Mouse (Mus musculus): ENCODE measurements around the gene Pigu. TPM values are rescaled to one million over a fixed set of nuclear protein-coding genes. Genes with fewer than 3 reads are reported as not detected.

Gene Pigu
- polyA plus RNA-seq, 1 experiment, result 26.2 TPM

DNA sequence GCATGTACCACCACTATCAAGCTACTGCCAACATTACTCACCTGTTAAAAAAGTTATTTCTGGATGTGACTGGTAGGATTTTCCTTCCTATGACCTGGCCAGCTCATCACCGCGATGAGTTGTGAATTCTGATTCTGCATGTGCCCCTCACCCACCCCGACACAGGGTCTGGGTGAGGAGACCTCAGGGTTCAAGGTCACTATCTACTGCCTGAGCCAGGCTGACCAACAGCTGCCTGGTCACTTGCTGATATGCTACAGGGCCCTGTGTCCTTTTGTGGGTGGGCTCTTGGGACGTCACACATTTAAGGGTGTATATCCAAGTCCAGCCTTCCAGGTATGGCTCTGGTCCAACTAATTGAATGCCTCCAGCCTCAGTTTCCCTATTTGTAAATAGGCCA, 78.1 kb downstream of the Pigu start:
- no peak overlapping the region for H3K4me3 ChIP-seq (ENCODE audit: low read depth, low read length)
- no peaks in the 10 kb centered on the region; the same call in 1 of the 2 replicates for H3K4me1 ChIP-seq (ENCODE audit: control insufficient read depth, insufficient read depth, insufficient read length, low read length)
- 0 out of 2 replicates have a peak, but pooled peaks cover 2% of the 10 kb centered on the region for H3K36me3 ChIP-seq (ENCODE audit: control insufficient read depth, insufficient read depth, low read length)
- H3K27me3 ChIP-seq (ENCODE audit: control insufficient read depth, insufficient read depth, low read length), result no peaks in the 10 kb centered on the region
- TF ChIP-seq CTCF (IDR thresholded peaks at IDR 0.05; ENCODE audit: extremely low read depth, insufficient read length, insufficient replicate concordance, low read depth, low read length) (no peak), POLR2A (IDR thresholded peaks at IDR 0.05; ENCODE audit: low read depth, low read length) (no peak)
- H3K27ac ChIP-seq (ENCODE audit: insufficient read depth, low read depth, low read length), result no peak overlapping the region
- WGBS, result 91% methylated on average over 4 of the region's 4 CpGs

DNA sequence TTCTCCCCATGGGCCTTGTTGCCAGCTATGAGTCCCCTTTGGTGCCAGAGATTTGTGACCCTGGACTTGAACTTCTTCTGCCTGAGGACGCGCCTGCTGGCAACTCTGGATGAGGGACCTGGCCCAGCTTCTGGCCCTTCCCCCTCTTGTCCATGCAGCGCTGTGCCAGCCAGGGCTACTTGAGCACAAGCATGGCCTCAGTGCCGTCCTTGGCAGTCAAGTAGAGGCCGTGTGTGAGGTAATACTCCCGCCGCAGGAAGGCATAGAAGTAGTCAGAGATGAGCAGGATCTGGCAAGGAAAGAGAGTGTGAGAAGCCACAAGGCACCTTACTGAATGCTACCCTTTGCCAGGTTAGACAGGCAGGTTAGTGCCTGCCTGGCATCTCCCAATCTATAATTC, 78.9 kb downstream of the Pigu start:
- Histone ChIP-seq H3K27me3 (ENCODE audit: control insufficient read depth, insufficient read depth, low read length) (no peaks in the 10 kb centered on the region), H3K4me3 (ENCODE audit: low read depth, low read length) (no peak overlapping the region), H3K36me3 (ENCODE audit: control insufficient read depth, insufficient read depth, low read length) (0 out of 2 replicates have a peak, but pooled peaks cover 2% of the 10 kb centered on the region), H3K4me1 (ENCODE audit: control insufficient read depth, insufficient read depth, insufficient read length, low read length) (no peaks in the 10 kb centered on the region; the same call in 1 of the 2 replicates), H3K27ac (ENCODE audit: insufficient read depth, low read depth, low read length) (no peak overlapping the region)
- no peak for TF ChIP-seq POLR2A (IDR thresholded peaks at IDR 0.05; ENCODE audit: low read depth, low read length)
- TF ChIP-seq CTCF (IDR thresholded peaks at IDR 0.05; ENCODE audit: extremely low read depth, insufficient read length, insufficient replicate concordance, low read depth, low read length), result no peak
- WGBS, result 84% methylated on average over 7 of the region's 7 CpGs

DNA sequence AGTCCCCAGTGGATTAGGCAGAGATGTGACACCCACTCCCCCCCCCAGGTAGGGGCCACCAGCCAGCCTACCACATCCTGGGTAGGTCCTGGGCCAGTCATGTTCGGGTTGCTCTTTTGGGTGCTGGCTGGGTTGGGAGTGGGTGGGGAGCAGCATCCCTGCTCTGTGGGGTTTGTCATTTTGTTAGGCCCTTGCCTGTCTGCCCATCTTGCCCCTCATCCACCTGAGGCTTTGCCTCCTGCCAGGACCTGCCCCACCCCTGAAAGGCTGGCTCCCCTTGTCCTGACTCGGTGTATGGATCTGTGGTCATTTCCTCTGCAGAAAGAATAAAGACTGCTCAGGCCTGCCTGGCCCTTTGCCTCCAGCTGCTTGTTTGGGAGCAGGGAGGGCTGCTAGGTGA, 79.5 kb downstream of the Pigu start:
- WGBS, result 86% methylated on average over 2 of the region's 2 CpGs
- H3K36me3 ChIP-seq (ENCODE audit: control insufficient read depth, insufficient read depth, low read length), result 0 out of 2 replicates have a peak, but pooled peaks cover 2% of the 10 kb centered on the region
- no peaks in the 10 kb centered on the region; the same call in 1 of the 2 replicates for H3K4me1 ChIP-seq (ENCODE audit: control insufficient read depth, insufficient read depth, insufficient read length, low read length)
- TF ChIP-seq CTCF (IDR thresholded peaks at IDR 0.05; ENCODE audit: extremely low read depth, insufficient read length, insufficient replicate concordance, low read depth, low read length) (no peak), POLR2A (IDR thresholded peaks at IDR 0.05; ENCODE audit: low read depth, low read length) (no peak)
- H3K27me3 ChIP-seq (ENCODE audit: control insufficient read depth, insufficient read depth, low read length), result no peaks in the 10 kb centered on the region
- no peak overlapping the region for H3K4me3 ChIP-seq (ENCODE audit: low read depth, low read length)
- H3K27ac ChIP-seq (ENCODE audit: insufficient read depth, low read depth, low read length), result no peak overlapping the region

DNA sequence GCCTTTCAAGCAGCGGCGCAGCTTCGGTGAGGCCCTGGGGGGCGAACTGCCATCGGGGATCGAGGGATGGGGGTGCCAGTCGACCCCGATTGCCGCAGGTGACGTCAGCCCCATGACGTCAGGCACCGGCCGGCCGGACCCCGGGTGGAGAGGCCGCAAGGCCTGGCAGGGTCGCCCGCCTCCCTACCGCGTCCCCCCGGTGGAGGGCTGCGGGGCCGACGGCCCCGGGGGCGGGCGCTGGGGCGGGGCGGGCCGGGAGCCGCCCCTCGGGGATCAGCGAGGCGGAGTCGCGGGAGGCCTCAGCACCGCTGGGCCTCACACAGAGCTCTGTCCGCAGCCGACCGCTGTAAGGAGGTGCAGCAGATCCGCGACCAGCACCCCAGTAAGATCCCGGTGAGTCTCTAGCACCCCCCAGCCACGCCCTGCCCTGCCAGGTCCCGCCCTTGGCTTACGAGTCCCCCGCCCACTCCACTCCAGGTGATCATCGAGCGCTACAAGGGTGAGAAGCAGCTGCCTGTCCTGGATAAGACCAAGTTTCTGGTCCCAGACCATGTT, 80.5 kb downstream of the Pigu start:
- 0 out of 2 replicates have a peak, but pooled peaks cover under 1% of the 10 kb centered on the region for H3K36me3 ChIP-seq (ENCODE audit: control insufficient read depth, insufficient read depth, low read length)
- H3K4me3 ChIP-seq (ENCODE audit: low read depth, low read length), result peak overlapping the region; percentile 87
- TF ChIP-seq CTCF (IDR thresholded peaks at IDR 0.05; ENCODE audit: extremely low read depth, insufficient read length, insufficient replicate concordance, low read depth, low read length) (no peak), POLR2A (IDR thresholded peaks at IDR 0.05; ENCODE audit: low read depth, low read length) (no peak)
- peak overlapping the region; percentile 34 for H3K27ac ChIP-seq (ENCODE audit: insufficient read depth, low read depth, low read length)
- WGBS, result 1% methylated on average over 42 of the region's 49 CpGs
- no peaks in the 10 kb centered on the region; the same call in 1 of the 2 replicates for H3K4me1 ChIP-seq (ENCODE audit: control insufficient read depth, insufficient read depth, insufficient read length, low read length)
- no peaks in the 10 kb centered on the region for H3K27me3 ChIP-seq (ENCODE audit: control insufficient read depth, insufficient read depth, low read length)

DNA sequence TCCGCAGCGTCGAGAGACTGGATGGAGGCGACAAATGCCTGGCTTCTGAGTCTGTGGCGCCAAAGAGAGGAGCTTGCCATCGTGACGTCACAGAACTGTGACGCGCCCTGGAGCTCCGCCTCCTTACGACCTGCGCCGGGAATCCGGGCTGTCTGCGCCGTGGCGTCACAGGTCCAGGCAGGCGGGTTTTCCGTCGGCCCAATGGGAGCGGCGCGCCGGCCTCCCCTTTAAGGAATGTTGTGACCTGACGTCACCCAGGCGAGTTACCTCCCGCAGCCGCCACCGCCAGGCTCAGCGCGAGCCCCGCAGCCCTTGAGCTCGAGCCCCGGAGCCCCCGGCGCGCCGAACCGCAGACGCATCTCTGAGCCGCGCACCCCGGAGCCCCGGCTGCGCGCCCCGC, 81.0 kb downstream of the Pigu start, which contains the start of gene Map1lc3a:
Gene Map1lc3a (plus strand): TSS at position 103 of the 400 bp plus-strand sequence.
- H3K36me3 ChIP-seq (ENCODE audit: control insufficient read depth, insufficient read depth, low read length), result no peaks in the 10 kb centered on the region
- TF ChIP-seq POLR2A (IDR thresholded peaks at IDR 0.05; ENCODE audit: low read depth, low read length) (no peak), CTCF (IDR thresholded peaks at IDR 0.05; ENCODE audit: extremely low read depth, insufficient read length, insufficient replicate concordance, low read depth, low read length) (no peak)
- H3K4me3 ChIP-seq (ENCODE audit: low read depth, low read length), result peak within 1 kb of the TSS; percentile 87
- under 1% methylated on average over 47 of the region's 47 CpGs for WGBS
- H3K27ac ChIP-seq (ENCODE audit: insufficient read depth, low read depth, low read length), result peak within 1 kb of the TSS; percentile 34
- H3K4me1 ChIP-seq (ENCODE audit: control insufficient read depth, insufficient read depth, insufficient read length, low read length), result no peaks in the 10 kb centered on the region; the same call in 1 of the 2 replicates
- no peaks in the 10 kb centered on the region for H3K27me3 ChIP-seq (ENCODE audit: control insufficient read depth, insufficient read depth, low read length)

DNA sequence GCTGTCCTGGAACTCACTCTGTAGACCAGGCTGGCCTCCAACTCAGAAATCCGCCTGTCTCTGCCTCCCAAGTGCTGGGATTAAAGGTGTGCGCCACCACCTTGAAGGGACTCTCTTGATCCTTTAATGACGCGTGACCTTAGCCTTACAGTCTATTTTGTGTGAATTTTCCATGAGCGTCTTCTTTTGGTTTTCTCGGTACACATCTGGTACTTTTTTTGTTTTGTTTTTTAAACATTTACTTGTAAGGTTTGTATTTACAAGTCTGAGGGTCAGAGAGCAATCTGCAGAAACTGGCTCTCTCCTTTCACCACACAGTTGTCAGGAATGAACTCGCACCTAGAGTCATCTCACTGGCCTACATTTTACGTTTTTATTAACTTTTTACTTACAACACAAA, 83.6 kb downstream of the Pigu start:
- no peak for TF ChIP-seq POLR2A (IDR thresholded peaks at IDR 0.05; ENCODE audit: low read depth, low read length)

DNA sequence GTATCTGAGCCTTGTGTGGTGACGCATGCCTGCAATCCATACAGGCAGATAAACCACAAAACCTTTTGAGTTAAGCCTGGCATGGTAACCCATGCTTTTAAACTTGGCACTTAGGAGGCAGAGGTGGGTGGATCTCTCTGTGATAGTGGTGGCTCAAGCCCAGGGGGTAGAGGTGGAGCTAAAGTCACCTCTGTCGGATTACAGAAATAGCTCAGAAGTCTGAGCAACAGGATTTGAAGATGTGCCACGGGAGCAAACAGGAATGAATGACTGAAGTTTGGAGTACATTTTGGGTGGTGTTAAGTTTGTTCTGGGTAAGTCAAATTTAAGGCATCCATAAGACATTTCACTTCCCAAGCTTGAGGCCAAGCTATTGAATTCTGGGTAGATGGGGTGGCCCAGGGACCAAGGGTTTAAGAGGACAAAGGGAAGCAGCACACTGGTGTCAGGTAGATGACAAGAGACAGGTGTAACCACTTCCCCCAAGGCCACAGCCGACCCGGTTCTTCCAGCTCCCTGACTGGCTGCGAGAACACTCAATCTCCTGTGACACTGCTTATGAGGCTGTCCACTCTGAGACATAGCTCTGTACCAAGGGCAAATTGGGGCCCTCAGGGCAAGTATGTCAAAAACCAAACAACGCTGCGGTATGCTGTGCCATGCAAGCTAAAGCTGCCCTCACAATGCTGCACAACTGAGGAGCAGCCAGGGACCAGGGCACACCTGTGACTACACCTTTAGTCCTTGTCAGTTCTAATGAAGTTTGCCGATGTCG, 84.6 kb downstream of the Pigu start:
- 59% methylated on average over 10 of the region's 10 CpGs for WGBS
- Histone ChIP-seq H3K36me3 (ENCODE audit: control insufficient read depth, insufficient read depth, low read length) (no peaks in the 10 kb centered on the region), H3K27ac (ENCODE audit: insufficient read depth, low read depth, low read length) (no peak overlapping the region), H3K27me3 (ENCODE audit: control insufficient read depth, insufficient read depth, low read length) (no peaks in the 10 kb centered on the region), H3K4me3 (ENCODE audit: low read depth, low read length) (no peak overlapping the region), H3K4me1 (ENCODE audit: control insufficient read depth, insufficient read depth, insufficient read length, low read length) (no peaks in the 10 kb centered on the region; the same call in 1 of the 2 replicates)
- no peak for TF ChIP-seq CTCF (IDR thresholded peaks at IDR 0.05; ENCODE audit: extremely low read depth, insufficient read length, insufficient replicate concordance, low read depth, low read length)
- no peak for TF ChIP-seq POLR2A (IDR thresholded peaks at IDR 0.05; ENCODE audit: low read depth, low read length)

More for the DNA sequence above, 83.6 kb downstream of the Pigu start:
- Histone ChIP-seq H3K36me3 (ENCODE audit: control insufficient read depth, insufficient read depth, low read length) (no peaks in the 10 kb centered on the region), H3K4me3 (ENCODE audit: low read depth, low read length) (no peak overlapping the region), H3K4me1 (ENCODE audit: control insufficient read depth, insufficient read depth, insufficient read length, low read length) (no peaks in the 10 kb centered on the region; the same call in 1 of the 2 replicates), H3K27ac (ENCODE audit: insufficient read depth, low read depth, low read length) (no peak overlapping the region), H3K27me3 (ENCODE audit: control insufficient read depth, insufficient read depth, low read length) (no peaks in the 10 kb centered on the region)
- 92% methylated on average over 8 of the region's 8 CpGs for WGBS

All from small intestine, adult 2 months (tissue).